Mouse (Mus musculus): Measurements from ENCODE around the gene BC048679. TPM values are rescaled to one million over a fixed set of nuclear protein-coding genes. Genes with fewer than 3 reads are reported as not detected.
A peak's percentile ranks its signal among the peaks of the same experiment; 100 is the strongest.

Gene BC048679
- polyA plus RNA-seq, 1 experiment from 2014 or later: not detected

GRCm38 (mm10) chr7:81453443-81454274 lies 44.4 kb downstream of the BC048679 start:
- H3K27ac ChIP-seq (ENCODE audit: low read length): no peak overlapping the region
- no peaks in the 10 kb centered on the region for H3K36me3 ChIP-seq (ENCODE audit: insufficient read depth, low read length)
- H3K9ac ChIP-seq (replicated peaks; ENCODE audit: low read length): peak overlapping the region; percentile 3; the same call in 1 of the 2 replicates
- H3K4me2 ChIP-seq (replicated peaks; ENCODE audit: low read depth, low read length): peak overlapping the region; percentile 89
- peak; percentile 17 for ATAC-seq (ENCODE audit: low FRiP score, low TSS enrichment)
- no peaks in the 10 kb centered on the region for H3K9me3 ChIP-seq (ENCODE audit: low read length)
- peak overlapping the region; percentile 57 for H3K4me3 ChIP-seq (ENCODE audit: low read length)
- 3% methylated on average over 75 of the region's 84 CpGs for WGBS
- peaks cover 23% of the 10 kb centered on the region for H3K4me1 ChIP-seq (ENCODE audit: insufficient read depth, low read length)
- peaks cover 70% of the 10 kb centered on the region for H3K27me3 ChIP-seq (ENCODE audit: insufficient read depth, low read length)

GRCm38 (mm10) chr7:81452971-81453441 lies 45.1 kb downstream of the BC048679 start:
- WGBS: 2% methylated on average over 21 of the region's 21 CpGs
- ATAC-seq (ENCODE audit: low FRiP score, low TSS enrichment): peak; percentile 49; the same call in 1 of the 2 replicates
- H3K4me3 ChIP-seq (ENCODE audit: low read length): peak overlapping the region; percentile 57
- peak overlapping the region; percentile 89 for H3K4me2 ChIP-seq (replicated peaks; ENCODE audit: low read depth, low read length)
- H3K9me3 ChIP-seq (ENCODE audit: low read length): no peaks in the 10 kb centered on the region
- H3K27me3 ChIP-seq (ENCODE audit: insufficient read depth, low read length): peaks cover 70% of the 10 kb centered on the region
- no peak overlapping the region for H3K9ac ChIP-seq (replicated peaks; ENCODE audit: low read length)
- peaks cover 23% of the 10 kb centered on the region for H3K4me1 ChIP-seq (ENCODE audit: insufficient read depth, low read length)
- no peak overlapping the region for H3K27ac ChIP-seq (ENCODE audit: low read length)
- H3K36me3 ChIP-seq (ENCODE audit: insufficient read depth, low read length): no peaks in the 10 kb centered on the region

MicroRNAs within 50 kb of the gene (microRNA counts, 519-probe panel; counts per million panel counts)
- microRNA mmu-miR-1839-3p (971 counts per million, percentile 37 among the panel's probes with 10 or more counts), microRNA mmu-miR-1839-5p (2,929 counts per million, percentile 69 among the panel's probes with 10 or more counts)

Other genes starting within 250 kb of the BC048679 start
- gene Rps17, start 153.0 kb downstream of the BC048679 start, polyA plus RNA-seq (2015; fragmentation: Nextera tagmentation; extraction: Ambion mirVana): 1,196 and 1,210 TPM in 2 replicates
- gene Cpeb1, start 42.8 kb downstream of the BC048679 start, polyA plus RNA-seq (2015; fragmentation: Nextera tagmentation; extraction: Ambion mirVana): 0.76 and 0.85 TPM in 2 replicates
- 1.0 and 1.5 TPM in 2 replicates for gene Ap3b2, start 4.4 kb downstream of the BC048679 start, polyA plus RNA-seq (2015; fragmentation: Nextera tagmentation; extraction: Ambion mirVana)
- gene Fsd2, start 68.7 kb upstream of the BC048679 start, polyA plus RNA-seq (2015; fragmentation: Nextera tagmentation; extraction: Ambion mirVana): 0.19 and 0.27 TPM in 2 replicates
- 1.2 and 3.4 TPM in 2 replicates for gene Whamm, start 73.0 kb upstream of the BC048679 start, polyA plus RNA-seq (2015; fragmentation: Nextera tagmentation; extraction: Ambion mirVana)
- 10.3 and 11.7 TPM in 2 replicates for gene Homer2, start 209.2 kb upstream of the BC048679 start, polyA plus RNA-seq (2015; fragmentation: Nextera tagmentation; extraction: Ambion mirVana)

Measured in kidney, embryonic 16.5 days (tissue).